Mouse (Mus musculus) 416B (cell line): Measurements from ENCODE around the gene Tspan18.

Experiments
- DNase-seq: peaks from one replicate; pipeline ENCODE4 v3.0.0; 2011; ENCODE audit warnings: low read depth

The Tspan18 gene

GRCm38 (mm10) chr2:93333817-93334731, at the start of gene Tspan18:
Tspan18 (minus strand) TSS chr2:93334505.
- DNase-seq = no peak

- no peak for DNase-seq
These were observed 49.5 kb upstream of the Tspan18 start for GRCm38 (mm10) chr2:93383831-93384230.

GRCm38 (mm10) chr2:93380680-93381089, 46.4 kb upstream of the Tspan18 start:
- DNase-seq = no peak

- DNase-seq = no peak
These were observed 43.5 kb upstream of the Tspan18 start for GRCm38 (mm10) chr2:93377797-93378196.

GRCm38 (mm10) chr2:93377157-93377556, 42.9 kb upstream of the Tspan18 start:
- no peak for DNase-seq

GRCm38 (mm10) chr2:93372872-93373271, 38.6 kb upstream of the Tspan18 start:
- no peak for DNase-seq

- DNase-seq = peak; percentile 7
These were observed 37.8 kb upstream of the Tspan18 start for GRCm38 (mm10) chr2:93372097-93372571.

- no peak for DNase-seq
These were observed 34.6 kb upstream of the Tspan18 start for GRCm38 (mm10) chr2:93368954-93369353.

- DNase-seq = no peak
These were observed 33.7 kb upstream of the Tspan18 start for GRCm38 (mm10) chr2:93367962-93368361.

- DNase-seq = no peak
These were observed 31.1 kb upstream of the Tspan18 start for GRCm38 (mm10) chr2:93365411-93365810.

- no peak for DNase-seq
These were observed 30.6 kb upstream of the Tspan18 start for GRCm38 (mm10) chr2:93364951-93365350.

GRCm38 (mm10) chr2:93361454-93361853, 27.1 kb upstream of the Tspan18 start:
- no peak for DNase-seq

GRCm38 (mm10) chr2:93360310-93360709, 26.0 kb upstream of the Tspan18 start:
- DNase-seq = no peak

- DNase-seq = no peak
These were observed 23.1 kb upstream of the Tspan18 start for GRCm38 (mm10) chr2:93357391-93357790.

GRCm38 (mm10) chr2:93355845-93356244, 21.5 kb upstream of the Tspan18 start:
- DNase-seq = no peak

- DNase-seq = no peak
These were observed 20.3 kb upstream of the Tspan18 start for GRCm38 (mm10) chr2:93354621-93355020.

- no peak for DNase-seq
These were observed 19.4 kb upstream of the Tspan18 start for GRCm38 (mm10) chr2:93353725-93354124.

GRCm38 (mm10) chr2:93352915-93353685, 18.8 kb upstream of the Tspan18 start:
- no peak for DNase-seq

GRCm38 (mm10) chr2:93351352-93351751, 17.0 kb upstream of the Tspan18 start:
- DNase-seq = no peak

GRCm38 (mm10) chr2:93347018-93347417, 12.7 kb upstream of the Tspan18 start:
- no peak for DNase-seq

GRCm38 (mm10) chr2:93346609-93347008, 12.3 kb upstream of the Tspan18 start:
- no peak for DNase-seq

GRCm38 (mm10) chr2:93345663-93346268, 11.5 kb upstream of the Tspan18 start:
- peak; percentile 1 for DNase-seq
